Mouse (Mus musculus): ENCODE results near the gene Nid2. TPM values are rescaled to one million over a fixed set of nuclear protein-coding genes. Genes with fewer than 3 reads are reported as not detected.

Gene Nid2
- polyA plus RNA-seq, 1 experiment from 2014 or later = 152 TPM

GRCm38 (mm10) chr14:19766380-19766649 lies 15.2 kb downstream of the Nid2 start:
- no peak overlapping the region for H3K4me2 ChIP-seq (ENCODE audit: low read depth, low read length)
- no peak for DNase-seq (ENCODE audit: low spot score)
- H3K9ac ChIP-seq (ENCODE audit: low read depth, low read length) = no peak overlapping the region
- ATAC-seq (ENCODE audit: low read depth) = no peak
- peaks cover 19% of the 10 kb centered on the region; the same call in 1 of the 2 replicates for H3K36me3 ChIP-seq (ENCODE audit: control insufficient read depth, insufficient read depth, low read length)
- 39% methylated on average over 1 of the region's 1 CpGs for WGBS
- H3K27me3 ChIP-seq (replicated peaks; ENCODE audit: control insufficient read depth, insufficient read depth, low read length) = no peaks in the 10 kb centered on the region
- no peaks in the 10 kb centered on the region for H3K9me3 ChIP-seq (ENCODE audit: control insufficient read depth, low read length)
- no peak overlapping the region for H3K4me3 ChIP-seq (ENCODE audit: low read depth, low read length)
- peaks cover 15% of the 10 kb centered on the region for H3K4me1 ChIP-seq (ENCODE audit: control insufficient read depth, insufficient read depth, low read length)
- no peak overlapping the region for H3K27ac ChIP-seq (replicated peaks; ENCODE audit: low read depth, low read length)

DNA sequence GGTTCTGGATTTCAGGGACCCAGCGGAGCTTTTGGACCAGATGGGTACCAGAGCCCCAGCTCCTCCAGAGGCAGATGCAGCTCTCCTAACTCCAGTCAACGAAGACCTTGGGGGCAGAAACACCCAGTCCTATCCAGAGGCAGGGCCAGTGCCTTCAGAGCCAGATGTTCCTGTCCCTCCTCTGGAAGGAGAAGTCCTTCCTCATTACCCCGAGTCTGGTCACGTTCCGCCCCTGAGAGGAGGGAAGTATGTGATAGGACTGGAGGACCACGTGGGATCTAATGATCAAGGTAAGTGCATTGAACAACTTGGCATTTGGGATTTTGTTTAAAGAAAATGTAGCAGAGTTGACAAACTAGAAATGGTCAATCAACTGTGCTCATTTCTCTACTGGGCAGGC lies 17.6 kb downstream of the Nid2 start:
- no peak for ATAC-seq (ENCODE audit: low read depth)
- WGBS = 90% methylated on average over 6 of the region's 6 CpGs

GRCm38 (mm10) chr14:19769441-19770200 lies 18.6 kb downstream of the Nid2 start:
- Histone ChIP-seq H3K36me3 (ENCODE audit: control insufficient read depth, insufficient read depth, low read length) (peaks cover 19% of the 10 kb centered on the region; the same call in 1 of the 2 replicates), H3K4me1 (ENCODE audit: control insufficient read depth, insufficient read depth, low read length) (peaks cover 15% of the 10 kb centered on the region), H3K27ac (replicated peaks; ENCODE audit: low read depth, low read length) (0 out of 2 replicates have a peak overlapping the region, but pooled peaks have one; percentile 21), H3K4me3 (ENCODE audit: low read depth, low read length) (no peak overlapping the region), H3K9ac (ENCODE audit: low read depth, low read length) (no peak overlapping the region), H3K4me2 (ENCODE audit: low read depth, low read length) (no peak overlapping the region), H3K9me3 (ENCODE audit: control insufficient read depth, low read length) (no peaks in the 10 kb centered on the region), H3K27me3 (replicated peaks; ENCODE audit: control insufficient read depth, insufficient read depth, low read length) (no peaks in the 10 kb centered on the region)
- DNase-seq (ENCODE audit: low spot score) (peak; percentile 32), ATAC-seq (ENCODE audit: low read depth) (no peak)
- 19% methylated on average over 6 of the region's 6 CpGs for WGBS

More for the DNA sequence above, 17.6 kb downstream of the Nid2 start:
- Histone ChIP-seq H3K4me2 (ENCODE audit: low read depth, low read length) (no peak overlapping the region), H3K4me3 (ENCODE audit: low read depth, low read length) (no peak overlapping the region), H3K4me1 (ENCODE audit: control insufficient read depth, insufficient read depth, low read length) (peaks cover 14% of the 10 kb centered on the region), H3K9me3 (ENCODE audit: control insufficient read depth, low read length) (no peaks in the 10 kb centered on the region), H3K27me3 (replicated peaks; ENCODE audit: control insufficient read depth, insufficient read depth, low read length) (no peaks in the 10 kb centered on the region), H3K27ac (replicated peaks; ENCODE audit: low read depth, low read length) (no peak overlapping the region), H3K9ac (ENCODE audit: low read depth, low read length) (no peak overlapping the region), H3K36me3 (ENCODE audit: control insufficient read depth, insufficient read depth, low read length) (peaks cover 19% of the 10 kb centered on the region; the same call in 1 of the 2 replicates)
- no peak for DNase-seq (ENCODE audit: low spot score)

- Histone ChIP-seq H3K9ac (ENCODE audit: low read depth, low read length) (no peak overlapping the region), H3K9me3 (ENCODE audit: control insufficient read depth, low read length) (no peaks in the 10 kb centered on the region), H3K27ac (replicated peaks; ENCODE audit: low read depth, low read length) (no peak overlapping the region), H3K27me3 (replicated peaks; ENCODE audit: control insufficient read depth, insufficient read depth, low read length) (no peaks in the 10 kb centered on the region), H3K4me3 (ENCODE audit: low read depth, low read length) (no peak overlapping the region), H3K4me1 (ENCODE audit: control insufficient read depth, insufficient read depth, low read length) (peaks cover 15% of the 10 kb centered on the region), H3K36me3 (ENCODE audit: control insufficient read depth, insufficient read depth, low read length) (peaks cover 10% of the 10 kb centered on the region), H3K4me2 (ENCODE audit: low read depth, low read length) (no peak overlapping the region)
- ATAC-seq (ENCODE audit: low read depth) = no peak
- no peak for DNase-seq (ENCODE audit: low spot score)
- 73% methylated on average over 7 of the region's 7 CpGs for WGBS
Measured at GRCm38 (mm10) chr14:19771173-19771572, 20.1 kb downstream of the Nid2 start.

- peaks cover 16% of the 10 kb centered on the region for H3K36me3 ChIP-seq (ENCODE audit: control insufficient read depth, insufficient read depth, low read length)
- H3K9me3 ChIP-seq (ENCODE audit: control insufficient read depth, low read length) = no peaks in the 10 kb centered on the region
- WGBS = 53% methylated on average over 13 of the region's 13 CpGs
- no peak overlapping the region for H3K9ac ChIP-seq (ENCODE audit: low read depth, low read length)
- H3K4me1 ChIP-seq (ENCODE audit: control insufficient read depth, insufficient read depth, low read length) = peaks cover 10% of the 10 kb centered on the region
- ATAC-seq (ENCODE audit: low read depth) = peak; percentile 81
- H3K27me3 ChIP-seq (replicated peaks; ENCODE audit: control insufficient read depth, insufficient read depth, low read length) = no peaks in the 10 kb centered on the region
- peak; percentile 51 for DNase-seq (ENCODE audit: low spot score)
- H3K4me3 ChIP-seq (ENCODE audit: low read depth, low read length) = no peak overlapping the region
- no peak overlapping the region for H3K4me2 ChIP-seq (ENCODE audit: low read depth, low read length)
- H3K27ac ChIP-seq (replicated peaks; ENCODE audit: low read depth, low read length) = 0 out of 2 replicates have a peak overlapping the region, but pooled peaks have one; percentile 28
Measured at GRCm38 (mm10) chr14:19774036-19774628, 23.1 kb downstream of the Nid2 start.

GRCm38 (mm10) chr14:19775491-19775890 lies 24.4 kb downstream of the Nid2 start:
- Histone ChIP-seq H3K4me3 (ENCODE audit: low read depth, low read length) (no peak overlapping the region), H3K9me3 (ENCODE audit: control insufficient read depth, low read length) (no peaks in the 10 kb centered on the region), H3K9ac (ENCODE audit: low read depth, low read length) (no peak overlapping the region), H3K27me3 (replicated peaks; ENCODE audit: control insufficient read depth, insufficient read depth, low read length) (no peaks in the 10 kb centered on the region), H3K36me3 (ENCODE audit: control insufficient read depth, insufficient read depth, low read length) (peaks cover 29% of the 10 kb centered on the region), H3K27ac (replicated peaks; ENCODE audit: low read depth, low read length) (no peak overlapping the region), H3K4me1 (ENCODE audit: control insufficient read depth, insufficient read depth, low read length) (0 out of 2 replicates have a peak, but pooled peaks cover 3% of the 10 kb centered on the region), H3K4me2 (ENCODE audit: low read depth, low read length) (no peak overlapping the region)
- no peak for ATAC-seq (ENCODE audit: low read depth)
- WGBS = 91% methylated on average over 4 of the region's 4 CpGs
- no peak for DNase-seq (ENCODE audit: low spot score)

DNA sequence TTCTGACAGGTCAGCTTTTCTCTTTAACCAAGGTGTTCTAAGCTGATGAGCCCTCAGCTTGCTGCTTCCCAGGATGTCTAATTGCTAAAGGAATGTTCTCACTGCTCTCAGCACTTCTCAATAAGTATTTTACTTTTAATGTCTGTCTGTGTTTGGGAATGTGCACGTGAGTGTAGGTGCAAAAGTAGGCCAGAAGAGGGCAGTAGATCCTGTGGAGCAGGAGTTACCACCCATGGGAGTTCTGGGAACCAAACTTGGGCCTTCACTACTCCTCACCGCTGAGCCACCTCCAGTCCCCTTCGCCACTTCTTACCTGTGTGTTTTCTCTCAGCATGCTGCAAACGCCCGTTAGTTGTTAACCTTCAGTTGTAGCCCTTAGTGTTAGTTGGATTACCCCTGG lies 25.1 kb downstream of the Nid2 start:
- Histone ChIP-seq H3K4me2 (ENCODE audit: low read depth, low read length) (no peak overlapping the region), H3K27me3 (replicated peaks; ENCODE audit: control insufficient read depth, insufficient read depth, low read length) (no peaks in the 10 kb centered on the region), H3K9ac (ENCODE audit: low read depth, low read length) (no peak overlapping the region), H3K9me3 (ENCODE audit: control insufficient read depth, low read length) (no peaks in the 10 kb centered on the region), H3K27ac (replicated peaks; ENCODE audit: low read depth, low read length) (no peak overlapping the region), H3K4me3 (ENCODE audit: low read depth, low read length) (no peak overlapping the region), H3K36me3 (ENCODE audit: control insufficient read depth, insufficient read depth, low read length) (peaks cover 29% of the 10 kb centered on the region), H3K4me1 (ENCODE audit: control insufficient read depth, insufficient read depth, low read length) (0 out of 2 replicates have a peak, but pooled peaks cover 3% of the 10 kb centered on the region)
- no peak for DNase-seq (ENCODE audit: low spot score)
- no peak for ATAC-seq (ENCODE audit: low read depth)
- WGBS = 92% methylated on average over 5 of the region's 5 CpGs

- Histone ChIP-seq H3K4me2 (ENCODE audit: low read depth, low read length) (no peak overlapping the region), H3K4me1 (ENCODE audit: control insufficient read depth, insufficient read depth, low read length) (0 out of 2 replicates have a peak, but pooled peaks cover 3% of the 10 kb centered on the region), H3K9me3 (ENCODE audit: control insufficient read depth, low read length) (no peaks in the 10 kb centered on the region), H3K27ac (replicated peaks; ENCODE audit: low read depth, low read length) (no peak overlapping the region), H3K4me3 (ENCODE audit: low read depth, low read length) (no peak overlapping the region), H3K36me3 (ENCODE audit: control insufficient read depth, insufficient read depth, low read length) (peaks cover 30% of the 10 kb centered on the region), H3K27me3 (replicated peaks; ENCODE audit: control insufficient read depth, insufficient read depth, low read length) (no peaks in the 10 kb centered on the region), H3K9ac (ENCODE audit: low read depth, low read length) (no peak overlapping the region)
- WGBS = 47% methylated on average over 6 of the region's 6 CpGs
- DNase-seq (ENCODE audit: low spot score) (peak; percentile 24), ATAC-seq (ENCODE audit: low read depth) (no peak)
Measured at GRCm38 (mm10) chr14:19776890-19777289, 25.8 kb downstream of the Nid2 start.
